Mouse (Mus musculus) midbrain, embryonic 12.5 days (tissue): ENCODE data around the gene Birc3. TPM values are rescaled to one million over a fixed set of nuclear protein-coding genes. Genes with fewer than 3 reads are reported as not detected.
A peak's percentile ranks its signal among the peaks of the same experiment; 100 is the strongest.
"Not testable (repeated sequence)": the region's sequence is repeated elsewhere in the genome, so short reads cannot be mapped to it uniquely, and the experiment has no call there.

Experiments used
- ATAC-seq: fragments of 200-750 bp; cut with Nextera tagmentation; 2 replicates; pipeline ENCODE4 v1.8.0; 2017; ENCODE audit warnings: low read depth, moderate TSS enrichment, moderate library complexity; ENCODE audit not compliant: low FRiP score
- H3K27ac ChIP-seq: fragments of 300-500 bp; sonication (generic); replicated peaks from 2 replicates; pipeline ENCODE4 v1.5.1; 2016; ENCODE audit warnings: mild to moderate bottlenecking
- H3K27me3 ChIP-seq: fragments of 300-500 bp; sonication (generic); 2 replicates; pipeline ENCODE4 v1.6.1; 2016; ENCODE audit warnings: mild to moderate bottlenecking
- H3K36me3 ChIP-seq: fragments of 300-500 bp; sonication (generic); 2 replicates; pipeline ENCODE4 v1.6.1; 2016
- H3K4me1 ChIP-seq: fragments of 300-500 bp; sonication (generic); 2 replicates; pipeline ENCODE4 v1.6.1; 2016
- H3K4me2 ChIP-seq: fragments of 300-500 bp; sonication (generic); replicated peaks from 2 replicates; pipeline ENCODE4 v1.6.1; 2016; ENCODE audit warnings: mild to moderate bottlenecking, moderate library complexity
- H3K4me3 ChIP-seq: fragments of 300-500 bp; sonication (generic); 2 replicates; pipeline ENCODE4 v1.5.1; 2016; ENCODE audit warnings: mild to moderate bottlenecking
- H3K9ac ChIP-seq: fragments of 300-500 bp; sonication (generic); replicated peaks from 2 replicates; pipeline ENCODE4 v1.6.1; 2016; ENCODE audit warnings: mild to moderate bottlenecking, moderate library complexity
- H3K9me3 ChIP-seq: fragments of 300-500 bp; sonication (generic); 2 replicates; pipeline ENCODE4 v1.6.1; 2016; ENCODE audit warnings: mild to moderate bottlenecking
- WGBS: fragments of 180-500 bp; shearing (Covaris S2); methylation state at CpG from one replicate; pipeline ENCODE4 v1.1.7; 2016; 5-methylcytosine and 5-hydroxymethylcytosine counted together
- polyA plus RNA-seq: library from polyadenylated mRNA; unstranded; fragments of >200 nt; fragmentation: Nextera tagmentation; extraction: Ambion mirVana; gene quantifications from 2 replicates; pipeline ENCODE4 v1.2.1, GENCODE M21; 2016

Birc3 gene
- polyA plus RNA-seq, result 3.1 and 3.5 TPM in 2 replicates

DNA sequence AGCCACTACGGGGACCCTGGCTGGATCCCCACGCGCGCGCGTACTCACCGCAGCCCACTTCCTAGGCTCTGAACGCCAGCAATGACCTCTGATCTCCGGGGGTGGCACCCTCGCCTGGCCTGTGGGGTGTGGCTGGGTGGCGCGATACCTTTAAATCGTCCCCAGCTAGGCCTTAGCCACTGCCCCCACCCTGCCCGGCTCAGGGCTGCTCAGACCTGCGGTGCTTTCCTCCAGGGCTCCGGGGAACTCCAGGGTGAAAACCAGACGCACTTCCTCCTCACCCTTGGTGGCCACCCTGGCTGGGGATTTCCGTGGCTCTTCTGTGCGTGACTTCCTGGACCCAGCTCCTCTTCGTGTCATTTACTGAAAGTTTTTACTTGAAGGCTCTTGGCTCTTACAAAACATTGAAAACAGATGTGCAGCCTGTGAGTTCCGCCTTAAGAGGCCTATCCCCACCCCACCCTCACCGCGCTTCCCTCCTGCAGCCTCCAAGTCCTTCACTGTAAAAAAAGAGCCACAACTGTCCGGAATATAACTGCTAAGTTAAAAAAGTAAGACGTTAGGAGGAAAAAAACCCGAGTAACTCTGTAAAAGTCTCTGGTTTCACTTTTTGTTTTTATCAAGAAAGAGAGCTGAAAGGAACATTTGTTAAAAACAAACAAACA, at the start of gene Birc3:
Gene Birc3 (minus strand): TSS at position 412 of the 665 bp plus-strand sequence.
- ATAC-seq, result peak; percentile 65
- Histone ChIP-seq H3K4me1 (peaks cover 9% of the 10 kb centered on the region), H3K9ac (peak within 1 kb of the TSS; percentile 57), H3K4me2 (peak within 1 kb of the TSS; percentile 92), H3K36me3 (no peaks in the 10 kb centered on the region), H3K27ac (no peak within 1 kb of the TSS), H3K4me3 (peak within 1 kb of the TSS; percentile 48), H3K27me3 (peaks cover 18% of the 10 kb centered on the region; the same call in 1 of the 2 replicates), H3K9me3 (no peaks in the 10 kb centered on the region)
- WGBS, result 7% methylated on average over 26 of the region's 26 CpGs

DNA sequence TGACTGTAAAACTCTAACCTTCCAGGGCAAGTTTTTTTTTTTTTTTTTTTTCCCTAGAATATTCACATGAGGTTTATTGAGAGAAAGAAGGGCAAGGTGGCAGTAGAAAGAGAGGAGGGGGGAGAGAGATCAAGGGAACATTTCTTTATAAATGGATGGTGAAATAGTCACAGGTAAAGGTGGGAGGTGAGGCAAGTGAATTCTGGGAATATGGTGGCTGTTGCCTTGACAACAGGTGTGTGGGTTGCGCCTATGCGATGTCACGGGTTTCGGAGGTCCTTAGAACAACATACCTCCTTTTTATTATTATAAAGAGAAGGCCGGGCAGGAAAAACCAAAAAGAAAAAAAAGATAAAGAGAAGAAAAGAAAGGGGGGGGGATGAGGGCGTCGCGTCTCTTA, 41.9 kb upstream of the Birc3 start:
- no peaks in the 10 kb centered on the region for H3K36me3 ChIP-seq
- no peak overlapping the region for H3K9ac ChIP-seq
- WGBS, result 58% methylated on average over 8 of the region's 8 CpGs
- no peak overlapping the region for H3K4me3 ChIP-seq
- H3K9me3 ChIP-seq, result no peaks in the 10 kb centered on the region
- H3K27me3 ChIP-seq, result no peaks in the 10 kb centered on the region
- peak; percentile 7; the same call in 1 of the 2 replicates for ATAC-seq
- no peak overlapping the region for H3K27ac ChIP-seq
- peak overlapping the region; percentile 52 for H3K4me2 ChIP-seq
- peaks cover 4% of the 10 kb centered on the region; the same call in 1 of the 2 replicates for H3K4me1 ChIP-seq

DNA sequence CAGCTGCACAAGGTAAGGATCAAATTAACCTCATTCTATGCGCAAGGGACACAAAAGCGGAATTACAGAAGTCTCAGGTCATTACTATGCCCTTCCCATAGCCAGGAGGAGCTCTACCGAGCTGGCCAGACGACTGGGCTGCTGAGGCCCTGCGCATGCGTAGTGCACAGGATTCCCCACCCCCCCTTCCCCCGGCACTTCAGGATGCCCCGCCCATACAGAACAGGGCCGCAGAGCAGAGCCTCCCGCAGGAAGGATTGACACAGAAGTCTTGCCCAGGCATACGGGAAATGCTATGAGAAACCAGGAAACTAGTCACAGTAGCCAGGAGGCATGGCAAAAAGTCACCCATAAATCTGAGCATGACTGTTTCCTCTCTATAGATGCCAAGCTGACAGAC, 41.5 kb upstream of the Birc3 start:
- Histone ChIP-seq H3K4me3 (peak overlapping the region; percentile 26), H3K9me3 (no peaks in the 10 kb centered on the region), H3K27me3 (no peaks in the 10 kb centered on the region), H3K9ac (no peak overlapping the region; the same call in 1 of the 2 replicates), H3K4me2 (peak overlapping the region; percentile 52), H3K27ac (no peak overlapping the region), H3K36me3 (no peaks in the 10 kb centered on the region), H3K4me1 (peaks cover 4% of the 10 kb centered on the region; the same call in 1 of the 2 replicates)
- 3% methylated on average over 11 of the region's 11 CpGs for WGBS
- ATAC-seq, result peak; percentile 93

DNA sequence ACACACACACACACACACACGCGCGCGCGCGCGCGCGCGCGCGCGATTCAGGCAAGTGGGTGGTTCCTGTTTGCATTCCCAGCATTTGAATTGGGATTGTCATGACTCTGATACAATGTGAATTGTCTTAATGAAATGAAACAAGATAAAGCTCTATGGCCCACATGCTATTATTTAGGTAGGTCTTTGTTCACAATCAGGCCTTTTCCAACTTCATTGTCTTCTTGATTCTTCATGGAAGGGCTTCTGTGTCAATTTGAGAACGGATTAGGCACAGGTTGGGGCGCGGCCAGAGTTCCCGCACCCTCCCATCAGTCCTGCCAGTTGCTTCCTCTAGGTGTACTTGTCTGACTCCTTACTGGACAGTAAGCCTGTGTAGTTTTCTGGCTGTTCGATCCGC, 41.0 kb upstream of the Birc3 start:
- Histone ChIP-seq H3K9me3 (no peaks in the 10 kb centered on the region), H3K9ac (no peak overlapping the region; the same call in 1 of the 2 replicates), H3K4me2 (peak overlapping the region; percentile 52), H3K27me3 (no peaks in the 10 kb centered on the region), H3K36me3 (no peaks in the 10 kb centered on the region), H3K4me3 (peak overlapping the region; percentile 26), H3K27ac (no peak overlapping the region; the same call in 1 of the 2 replicates), H3K4me1 (peaks cover 4% of the 10 kb centered on the region; the same call in 1 of the 2 replicates)
- ATAC-seq, result peak; percentile 68
- WGBS, result 41% methylated on average over 19 of the region's 19 CpGs

DNA sequence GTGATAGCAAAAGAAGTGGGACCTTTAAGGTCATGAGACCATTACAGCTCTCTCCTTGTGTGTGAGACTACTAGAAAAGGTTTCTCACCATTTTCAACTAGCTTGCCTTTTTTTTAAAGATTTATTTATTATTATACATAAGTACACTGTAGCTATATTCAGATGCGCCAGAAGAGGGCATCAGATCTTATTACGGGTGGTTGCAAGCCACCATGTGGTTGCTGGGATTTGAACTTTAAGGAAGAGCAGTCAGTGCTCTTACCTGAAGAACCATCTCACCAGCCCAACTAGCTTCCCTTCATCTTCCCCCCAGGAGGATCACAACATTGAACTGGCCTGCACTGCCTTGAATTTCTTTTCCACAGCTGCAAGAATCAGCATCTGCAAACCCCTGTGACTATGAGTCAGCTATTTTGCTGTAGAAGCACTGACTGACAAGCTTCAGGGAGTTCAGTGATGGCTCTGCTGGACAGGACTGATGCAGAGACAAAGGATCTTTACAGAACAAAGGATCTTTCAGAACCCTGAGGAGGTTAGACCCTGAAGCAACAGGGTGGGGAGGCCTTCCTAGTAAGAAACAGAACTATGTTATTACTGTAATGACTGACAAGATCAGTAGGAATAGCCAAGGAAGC, 34.5 kb upstream of the Birc3 start:
- ATAC-seq, result no peak
- Histone ChIP-seq H3K9me3 (no peaks in the 10 kb centered on the region), H3K27me3 (no peaks in the 10 kb centered on the region), H3K36me3 (no peaks in the 10 kb centered on the region), H3K9ac (no peak overlapping the region), H3K4me3 (no peak overlapping the region), H3K27ac (no peak overlapping the region), H3K4me1 (no peaks in the 10 kb centered on the region), H3K4me2 (no peak overlapping the region)
- WGBS, result 66% methylated on average over 2 of the region's 2 CpGs

DNA sequence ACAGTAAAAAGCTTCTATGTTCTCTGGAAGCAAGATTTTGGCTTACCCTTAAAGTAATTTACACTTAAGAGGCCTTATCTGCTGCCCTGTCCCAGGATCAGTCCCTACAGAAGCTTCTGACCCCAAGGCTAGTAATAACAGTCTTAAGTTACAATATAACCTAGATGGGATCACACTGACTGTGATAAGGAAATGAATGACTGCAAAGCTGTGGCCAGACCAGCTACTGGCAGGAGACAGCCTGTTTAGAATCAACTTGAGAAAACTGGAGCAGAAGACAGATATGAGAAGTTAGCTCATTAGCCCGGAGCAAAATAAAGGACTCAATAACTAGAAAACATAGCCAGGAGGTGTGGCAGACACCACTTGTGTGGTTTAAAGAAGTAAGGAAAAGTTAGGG, 33.6 kb upstream of the Birc3 start:
- WGBS, result 89% methylated on average over 1 of the region's 1 CpGs
- H3K9ac ChIP-seq, result no peak overlapping the region
- no peaks in the 10 kb centered on the region for H3K36me3 ChIP-seq
- H3K4me1 ChIP-seq, result no peaks in the 10 kb centered on the region
- H3K4me2 ChIP-seq, result no peak overlapping the region
- H3K27me3 ChIP-seq, result no peaks in the 10 kb centered on the region
- no peak overlapping the region for H3K4me3 ChIP-seq
- H3K9me3 ChIP-seq, result no peaks in the 10 kb centered on the region
- no peak for ATAC-seq
- no peak overlapping the region for H3K27ac ChIP-seq

DNA sequence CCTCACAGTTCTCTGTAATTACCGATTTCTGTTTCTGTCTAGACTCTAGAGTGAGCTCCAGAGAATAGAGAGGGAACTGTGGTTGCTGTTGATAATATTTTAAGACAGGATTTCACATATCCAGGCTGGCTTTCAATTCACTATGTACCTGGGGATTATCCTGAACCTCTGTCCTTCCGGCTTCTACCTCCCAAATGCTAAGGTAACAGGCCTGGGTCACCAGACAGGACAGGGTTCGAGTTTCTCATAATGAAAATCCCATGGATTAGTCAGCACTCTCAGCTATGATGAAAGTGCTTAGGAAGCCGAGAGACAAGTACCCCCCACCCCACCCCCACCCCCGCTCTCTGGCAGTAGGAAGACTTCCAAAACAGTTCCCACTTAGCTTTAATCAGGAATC, 30.8 kb upstream of the Birc3 start:
- Histone ChIP-seq H3K4me1 (no peaks in the 10 kb centered on the region), H3K4me3 (no peak overlapping the region), H3K9ac (no peak overlapping the region), H3K27ac (no peak overlapping the region), H3K9me3 (no peaks in the 10 kb centered on the region), H3K4me2 (no peak overlapping the region), H3K27me3 (no peaks in the 10 kb centered on the region), H3K36me3 (no peaks in the 10 kb centered on the region)
- no peak for ATAC-seq
- WGBS, result 72% methylated on average over 5 of the region's 5 CpGs

DNA sequence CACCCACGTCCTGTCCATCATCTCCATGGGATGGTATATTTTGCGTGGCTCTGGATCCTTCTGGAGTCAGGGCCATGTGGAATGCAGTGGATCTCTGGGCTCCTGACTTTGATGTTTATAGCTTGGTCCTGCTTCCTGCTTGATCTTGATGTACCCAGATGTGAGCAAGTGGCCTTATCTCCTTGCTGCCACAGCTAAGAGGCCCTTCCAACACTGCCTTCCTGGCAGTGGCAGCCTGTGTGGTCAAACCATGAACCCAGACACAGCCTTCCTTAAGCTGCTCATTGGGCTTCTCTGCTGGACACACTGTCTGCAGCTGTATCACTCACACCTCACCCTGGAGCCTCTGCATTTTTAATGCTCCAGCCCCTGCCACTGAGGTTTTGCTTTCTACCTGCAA, 30.3 kb upstream of the Birc3 start:
- H3K9ac ChIP-seq, result no peak overlapping the region
- no peaks in the 10 kb centered on the region for H3K27me3 ChIP-seq
- no peaks in the 10 kb centered on the region for H3K36me3 ChIP-seq
- H3K4me2 ChIP-seq, result no peak overlapping the region
- H3K4me3 ChIP-seq, result no peak overlapping the region
- no peaks in the 10 kb centered on the region for H3K9me3 ChIP-seq
- no peaks in the 10 kb centered on the region for H3K4me1 ChIP-seq
- H3K27ac ChIP-seq, result no peak overlapping the region
- ATAC-seq, result no peak
- WGBS, result 78% methylated on average over 2 of the region's 2 CpGs

DNA sequence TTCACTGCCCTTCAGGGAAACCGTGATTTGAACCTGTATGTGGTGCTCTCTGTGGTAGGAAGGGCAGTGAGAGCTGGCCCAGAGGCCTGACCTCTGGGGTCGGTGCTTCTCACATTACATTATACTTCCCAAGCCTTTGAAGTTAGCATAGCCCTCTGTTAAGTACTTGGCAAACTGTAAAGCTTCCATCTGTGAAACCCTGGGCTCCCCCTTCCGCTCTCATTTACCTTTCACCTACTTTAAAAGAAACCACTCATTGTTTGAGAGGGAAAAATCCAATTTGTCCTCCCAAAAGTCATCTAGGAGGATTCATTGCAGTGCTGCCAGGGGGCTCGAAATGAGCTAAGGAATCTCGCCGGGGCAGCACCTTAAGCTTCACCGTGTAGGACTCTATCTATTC, 29.3 kb upstream of the Birc3 start:
- 48% methylated on average over 7 of the region's 7 CpGs for WGBS
- H3K27ac ChIP-seq, result no peak overlapping the region
- H3K4me1 ChIP-seq, result no peaks in the 10 kb centered on the region
- no peaks in the 10 kb centered on the region for H3K36me3 ChIP-seq
- no peak for ATAC-seq
- H3K9ac ChIP-seq, result no peak overlapping the region
- no peaks in the 10 kb centered on the region for H3K27me3 ChIP-seq
- no peaks in the 10 kb centered on the region for H3K9me3 ChIP-seq
- H3K4me3 ChIP-seq, result no peak overlapping the region
- no peak overlapping the region for H3K4me2 ChIP-seq

DNA sequence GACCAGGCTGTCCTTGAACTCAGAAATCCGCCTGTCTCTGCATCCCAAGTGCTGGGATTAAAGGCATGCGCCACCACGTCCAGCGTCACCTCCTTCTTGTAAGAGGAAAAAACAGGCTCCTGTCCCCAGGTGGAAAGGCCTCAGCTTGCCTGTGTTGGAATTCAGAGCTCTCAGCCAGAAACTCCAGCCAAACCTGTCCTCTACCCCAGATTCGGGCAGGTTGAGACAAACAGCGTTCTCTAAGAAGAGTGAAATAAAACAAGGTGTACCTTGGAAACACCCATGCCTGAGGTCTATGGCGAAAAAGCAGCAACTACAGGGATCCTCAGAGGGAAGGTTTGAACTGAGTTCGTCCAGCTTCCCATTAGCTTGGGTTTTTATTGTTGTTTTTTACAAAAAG, 28.0 kb upstream of the Birc3 start:
- Histone ChIP-seq H3K27me3 (no peaks in the 10 kb centered on the region), H3K4me3 (no peak overlapping the region), H3K4me2 (no peak overlapping the region), H3K9me3 (no peaks in the 10 kb centered on the region), H3K36me3 (no peaks in the 10 kb centered on the region), H3K4me1 (no peaks in the 10 kb centered on the region), H3K27ac (no peak overlapping the region), H3K9ac (no peak overlapping the region)
- 91% methylated on average over 8 of the region's 8 CpGs for WGBS
- no peak for ATAC-seq

DNA sequence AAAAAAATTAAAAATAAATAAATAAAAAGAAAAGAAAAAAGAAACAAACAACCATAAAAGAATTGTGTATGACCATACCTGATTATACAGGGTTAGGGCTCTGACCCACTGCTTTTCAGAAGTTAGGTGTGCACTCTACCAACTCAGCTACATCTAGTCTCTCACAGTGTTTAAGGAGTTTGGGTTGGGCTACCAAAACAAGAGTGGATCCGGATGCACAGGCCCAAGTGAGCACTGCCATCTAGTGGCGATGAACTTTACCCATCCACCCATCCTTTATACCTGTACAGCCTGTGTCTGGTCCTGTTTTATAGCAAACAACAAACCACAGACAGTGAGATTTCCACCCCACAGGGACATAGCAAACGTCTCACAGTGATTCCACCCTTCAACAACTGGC, 24.5 kb upstream of the Birc3 start:
- Histone ChIP-seq H3K9me3 (no peaks in the 10 kb centered on the region), H3K27ac (no peak overlapping the region), H3K27me3 (no peaks in the 10 kb centered on the region), H3K9ac (no peak overlapping the region), H3K4me1 (no peaks in the 10 kb centered on the region), H3K4me3 (no peak overlapping the region), H3K4me2 (no peak overlapping the region), H3K36me3 (no peaks in the 10 kb centered on the region)
- ATAC-seq, result peak; percentile 75
- WGBS, result 3% methylated on average over 3 of the region's 3 CpGs

DNA sequence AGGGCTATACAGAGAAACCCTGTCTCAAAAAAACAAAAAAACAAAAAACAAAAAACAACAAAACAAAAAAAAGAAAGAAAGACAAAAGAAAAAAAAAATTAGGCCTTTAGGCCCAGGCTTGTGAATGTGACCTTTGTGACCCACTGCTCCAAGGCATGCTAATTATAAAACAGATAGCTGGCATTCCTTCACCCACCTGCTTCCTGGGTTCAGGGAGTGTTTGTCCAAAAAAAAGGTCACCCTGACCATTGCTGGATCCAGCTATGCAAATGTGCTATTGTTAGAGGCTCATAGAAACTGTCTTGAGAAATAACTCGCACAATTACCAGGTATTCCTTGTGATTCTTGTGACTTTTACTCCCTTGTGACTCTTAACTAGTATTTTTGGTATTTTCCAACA, 18.8 kb upstream of the Birc3 start:
- not testable (repeated sequence) for ATAC-seq, H3K27ac ChIP-seq
- WGBS, result 85% methylated on average over 1 of the region's 1 CpGs

More for the DNA sequence above, 18.8 kb upstream of the Birc3 start:
- not testable (repeated sequence) for H3K4me2 ChIP-seq, H3K36me3 ChIP-seq, H3K27me3 ChIP-seq, H3K9ac ChIP-seq, H3K9me3 ChIP-seq, H3K4me1 ChIP-seq, H3K4me3 ChIP-seq
